In genomic region chr6:135053789-135054188, GRCm38 (mm10) we compare ENCODE assay signal across 16 mouse cellular contexts.
"Had no signal": no experiment of that assay in that cellular context is flagged by ENCODE, and none has a peak within 500 bp of the region (broad histone marks: within the 10 kb centered on the region; RNA-seq: fewer than 3 reads in every experiment).

No protein-coding gene starts in this region.

- H3K9ac ChIP-seq: neural tube, embryonic 12.5 days; neural tube, embryonic 13.5 days; neural tube, embryonic 15.5 days; stomach, embryonic 15.5 days had no signal

- H3K4me1 ChIP-seq: neural tube, embryonic 13.5 days; stomach, embryonic 15.5 days had no signal

- H3K27ac ChIP-seq: neural tube, embryonic 12.5 days; neural tube, embryonic 13.5 days; neural tube, embryonic 15.5 days; stomach, embryonic 15.5 days had no signal

- H3K9me3 ChIP-seq: neural tube, embryonic 12.5 days; neural tube, embryonic 13.5 days; neural tube, embryonic 15.5 days; stomach, embryonic 15.5 days had no signal

- DNase-seq: retina, postnatal 1 day; right cerebral cortex, adult 18-20 months; right cerebral cortex, postnatal 14 days; right cerebral cortex, postnatal 25 days; right cerebral cortex, postnatal 4 days; spleen, adult 18-20 months; thymus, adult 18-20 months; thymus, adult 2 months; thymus, postnatal 14 days; thymus, postnatal 25 days; thymus, postnatal 36 days; thymus, postnatal 4 days had no signal

- H3K4me3 ChIP-seq: neural tube, embryonic 12.5 days; neural tube, embryonic 13.5 days; neural tube, embryonic 15.5 days; stomach, embryonic 15.5 days had no signal

- H3K36me3 ChIP-seq: neural tube, embryonic 12.5 days; neural tube, embryonic 13.5 days; neural tube, embryonic 15.5 days; stomach, embryonic 15.5 days had no signal

- H3K27me3 ChIP-seq: neural tube, embryonic 12.5 days; neural tube, embryonic 13.5 days; neural tube, embryonic 15.5 days; stomach, embryonic 15.5 days had no signal

- H3K4me2 ChIP-seq: neural tube, embryonic 12.5 days; neural tube, embryonic 13.5 days; neural tube, embryonic 15.5 days; stomach, embryonic 15.5 days had no signal
